Mouse (Mus musculus): ENCODE data around the gene Tgm5.

GRCm38 (mm10) chr2:121105940-121106339, 20.3 kb upstream of the Tgm5 start:
- no peak for TF ChIP-seq CTCF (IDR thresholded peaks at IDR 0.05)
- no peak for TF ChIP-seq EP300 (IDR thresholded peaks at IDR 0.05)

Data from lung, postnatal 0 days (tissue).